Mouse (Mus musculus) stomach, postnatal 0 days (tissue): ENCODE data around the gene Sort1. TPM values are rescaled to one million over a fixed set of nuclear protein-coding genes. Genes with fewer than 3 reads are reported as not detected.

Experiments
- ATAC-seq: fragments of 200-750 bp; cut with Nextera tagmentation; 2 replicates; pipeline ENCODE4 v1.8.0; 2017; ENCODE audit not compliant: low FRiP score, low TSS enrichment
- DNase-seq: peaks from one replicate; pipeline ENCODE4 v3.0.0-alpha.2; 2016; ENCODE audit warnings: low spot score
- H3K27ac ChIP-seq: fragments of 300-500 bp; sonication (generic); replicated peaks from 2 replicates; pipeline ENCODE4 v1.5.1; 2014; ENCODE audit warnings: mild to moderate bottlenecking, control low read depth
- H3K27me3 ChIP-seq: fragments of 300-500 bp; sonication (generic); 2 replicates; pipeline ENCODE4 v1.6.1; 2014; ENCODE audit warnings: low read length; ENCODE audit not compliant: control insufficient read depth, insufficient read depth
- H3K36me3 ChIP-seq: fragments of 300-500 bp; sonication (generic); 2 replicates; pipeline ENCODE4 v1.6.1; 2014; ENCODE audit warnings: low read length, mixed read lengths; ENCODE audit not compliant: control insufficient read depth, insufficient read depth
- H3K4me1 ChIP-seq: fragments of 300-500 bp; sonication (generic); replicated peaks from 2 replicates; pipeline ENCODE4 v1.6.1; 2014; ENCODE audit warnings: antibody characterized with exemption; ENCODE audit not compliant: control insufficient read depth, insufficient read depth
- H3K4me2 ChIP-seq: fragments of 300-500 bp; sonication (generic); replicated peaks from 2 replicates; pipeline ENCODE4 v1.6.1; 2014; ENCODE audit warnings: low read depth, mild to moderate bottlenecking, control low read depth, moderate library complexity
- H3K4me3 ChIP-seq: fragments of 300-500 bp; sonication (generic); 2 replicates; pipeline ENCODE4 v1.5.1; 2014; ENCODE audit warnings: low read depth, low read length, control low read depth
- H3K9ac ChIP-seq: fragments of 300-500 bp; sonication (generic); 2 replicates; pipeline ENCODE4 v1.6.1; 2014; ENCODE audit warnings: mild to moderate bottlenecking, low read length, control low read depth, mixed read lengths
- H3K9me3 ChIP-seq: fragments of 300-500 bp; sonication (generic); 2 replicates; pipeline ENCODE4 v1.6.1; 2016; ENCODE audit warnings: low read length; ENCODE audit not compliant: control insufficient read depth
- CTCF ChIP-seq: IDR thresholded peaks from 2 replicates; pipeline ENCODE4 v1.5.1; 2016; ENCODE audit warnings: antibody characterized with exemption, low read depth, mild to moderate bottlenecking, moderate library complexity
- EP300 ChIP-seq: optimal IDR thresholded peaks from 2 replicates; pipeline ENCODE3; 2016; ENCODE audit warnings: antibody characterized with exemption
- WGBS: fragments of 180-500 bp; shearing (Covaris S2); extraction: QIAGEN DNeasy Blood & Tissue Kit; methylation state at CpG from one replicate; pipeline ENCODE4 v1.1.7; 2014; 5-methylcytosine and 5-hydroxymethylcytosine counted together
- polyA plus RNA-seq: library from polyadenylated mRNA; unstranded; fragments of >200 nt; fragmentation: Nextera tagmentation; extraction: Ambion mirVana; gene quantifications from 2 replicates; pipeline ENCODE4 v1.2.1, GENCODE M21; 2015

Gene Sort1
- polyA plus RNA-seq, 1 experiment from 2014 or later, result 7.6 TPM

DNA sequence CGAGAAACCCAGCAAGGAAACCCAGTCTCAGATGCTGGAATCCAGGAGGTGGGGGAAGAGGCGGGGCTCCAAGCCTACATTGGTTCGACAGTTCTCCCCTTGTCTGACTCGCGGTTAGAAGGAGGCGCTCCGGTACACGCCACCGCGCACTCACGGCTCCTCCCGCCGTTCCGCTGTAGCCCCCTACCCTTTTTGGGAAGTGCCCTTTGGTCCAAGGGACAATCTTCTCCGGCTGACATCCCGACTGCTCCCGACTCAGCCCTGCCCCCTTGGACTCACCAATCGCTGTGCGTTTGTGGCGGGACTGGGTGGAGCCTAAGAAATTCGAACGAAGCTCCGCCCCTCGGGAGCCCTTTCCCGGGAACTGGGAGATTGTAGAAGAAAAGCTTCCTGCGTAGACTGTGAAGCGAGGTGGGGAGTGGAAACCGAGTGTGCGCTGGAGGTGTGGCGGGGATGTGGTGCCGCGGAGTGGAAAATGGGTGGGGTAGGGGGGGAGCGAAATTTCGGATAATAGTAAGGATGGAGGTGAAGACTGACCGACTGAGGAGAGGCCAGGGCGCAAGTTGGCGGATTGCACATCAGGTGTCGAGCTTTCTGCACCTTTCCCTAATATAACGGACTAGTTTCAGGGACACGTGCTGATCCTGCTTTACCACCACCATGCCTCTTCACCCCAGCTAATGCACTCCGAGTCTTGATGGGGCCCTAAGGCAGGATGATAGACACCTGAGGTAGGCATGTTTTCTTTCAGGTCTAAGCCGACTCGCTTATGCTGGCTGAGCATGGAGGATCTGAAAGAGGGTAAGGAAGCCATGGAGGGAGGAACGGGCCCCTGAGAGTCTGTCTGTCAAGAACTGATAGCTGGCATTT lies 99.8 kb downstream of the Sort1 start, which contains the start of gene Psrc1:
TSS of gene Psrc1 (plus strand) at position 355 of the 870 bp plus-strand sequence.
- H3K27me3 ChIP-seq, result no peaks in the 10 kb centered on the region
- no peaks in the 10 kb centered on the region for H3K9me3 ChIP-seq
- TF ChIP-seq CTCF, result peak; percentile 11; the same call in 1 of the 2 replicates
- no peak for TF ChIP-seq EP300
- DNase-seq, result peak; percentile 92
- peak within 1 kb of the TSS; percentile 61 for H3K4me2 ChIP-seq
- WGBS, result 2% methylated on average over 44 of the region's 44 CpGs
- H3K4me3 ChIP-seq, result peak within 1 kb of the TSS; percentile 70
- peaks cover 6% of the 10 kb centered on the region; the same call in 1 of the 2 replicates for H3K4me1 ChIP-seq
- peak within 1 kb of the TSS; percentile 53 for H3K9ac ChIP-seq
- H3K27ac ChIP-seq, result 0 out of 2 replicates have a peak within 1 kb of the TSS, but pooled peaks have one; percentile 40
- peak; percentile 90 for ATAC-seq
- H3K36me3 ChIP-seq, result 0 out of 2 replicates have a peak, but pooled peaks cover 2% of the 10 kb centered on the region

DNA sequence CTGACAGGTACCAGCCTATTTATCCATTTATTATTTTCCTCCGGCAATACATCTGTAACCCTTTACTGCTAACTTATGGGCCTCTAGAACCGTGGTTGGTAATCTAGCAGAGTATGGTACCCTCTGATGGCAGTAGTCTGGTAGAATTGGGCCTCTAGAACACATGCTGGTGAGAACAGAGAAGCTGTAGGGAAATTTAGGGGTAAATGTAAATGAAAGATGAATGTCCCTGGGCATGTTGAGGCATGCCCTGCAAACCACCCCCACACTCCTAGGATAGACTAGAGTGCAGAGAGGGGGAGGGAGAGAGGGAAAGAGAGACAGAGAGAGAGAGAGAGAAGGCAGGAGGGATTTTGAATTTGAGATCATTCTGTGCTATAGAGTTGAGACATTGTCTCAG lies 100.5 kb downstream of the Sort1 start:
- H3K36me3 ChIP-seq, result 0 out of 2 replicates have a peak, but pooled peaks cover 2% of the 10 kb centered on the region
- WGBS, result 20% methylated on average over 2 of the region's 2 CpGs
- peak overlapping the region; percentile 70; the same call in 1 of the 2 replicates for H3K4me3 ChIP-seq
- H3K27me3 ChIP-seq, result no peaks in the 10 kb centered on the region
- TF ChIP-seq EP300 (no peak), CTCF (no peak)
- H3K27ac ChIP-seq, result no peak overlapping the region
- ATAC-seq (no peak), DNase-seq (no peak)
- H3K4me2 ChIP-seq, result peak overlapping the region; percentile 61
- H3K9ac ChIP-seq, result 0 out of 2 replicates have a peak overlapping the region, but pooled peaks have one; percentile 53
- peaks cover 6% of the 10 kb centered on the region; the same call in 1 of the 2 replicates for H3K4me1 ChIP-seq
- H3K9me3 ChIP-seq, result no peaks in the 10 kb centered on the region

DNA sequence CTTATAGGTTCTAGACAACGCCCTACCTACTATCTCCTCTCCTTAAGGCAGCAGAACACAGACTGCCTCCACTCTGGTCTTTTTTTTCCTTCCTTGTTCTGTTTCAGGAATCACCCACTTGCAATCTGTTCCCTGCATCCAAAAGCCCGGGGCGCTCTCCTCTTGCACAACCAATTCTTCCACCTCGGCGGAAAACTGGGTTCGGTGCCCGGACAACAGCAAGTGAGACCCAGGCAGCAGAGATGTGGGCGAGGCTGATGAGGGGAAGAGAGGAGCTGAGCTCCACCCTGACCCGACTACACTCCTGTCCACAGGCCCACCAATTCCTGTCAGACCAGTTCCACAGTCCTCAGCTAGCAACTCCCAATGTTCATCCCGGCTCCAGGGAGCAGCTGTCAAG lies 102.3 kb downstream of the Sort1 start:
- 0 out of 2 replicates have a peak, but pooled peaks cover 2% of the 10 kb centered on the region for H3K36me3 ChIP-seq
- H3K4me1 ChIP-seq, result peaks cover 6% of the 10 kb centered on the region; the same call in 1 of the 2 replicates
- ATAC-seq (no peak), DNase-seq (no peak)
- peak overlapping the region; percentile 53; the same call in 1 of the 2 replicates for H3K27ac ChIP-seq
- 57% methylated on average over 10 of the region's 10 CpGs for WGBS
- no peak overlapping the region for H3K4me3 ChIP-seq
- no peak overlapping the region for H3K4me2 ChIP-seq
- TF ChIP-seq EP300, result no peak
- TF ChIP-seq CTCF, result no peak
- no peaks in the 10 kb centered on the region for H3K27me3 ChIP-seq
- H3K9ac ChIP-seq, result no peak overlapping the region
- H3K9me3 ChIP-seq, result no peaks in the 10 kb centered on the region

DNA sequence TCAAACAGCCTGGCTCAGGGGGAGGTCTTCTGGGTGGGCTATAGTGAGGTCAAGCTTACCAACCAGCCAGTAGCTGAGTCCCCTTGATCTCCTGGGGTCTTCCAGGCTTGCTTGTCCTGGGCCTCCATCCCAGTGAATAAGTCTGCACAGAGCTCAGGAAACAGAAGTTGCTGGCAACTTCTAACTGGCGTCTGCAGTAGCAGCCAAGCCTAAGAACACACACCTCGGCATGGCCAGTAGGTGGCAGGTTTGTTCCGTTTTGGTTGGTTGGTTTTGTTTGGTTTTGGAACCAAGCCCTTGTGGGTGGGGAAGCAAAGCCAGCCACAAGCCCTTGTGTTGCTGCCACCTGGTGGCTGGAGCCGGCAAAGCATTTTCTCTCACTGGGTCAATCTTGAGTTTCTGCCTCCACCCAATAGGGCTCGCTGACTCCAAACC lies 105.2 kb downstream of the Sort1 start:
- Histone ChIP-seq H3K9ac (no peak overlapping the region), H3K27ac (no peak overlapping the region), H3K36me3 (peaks cover 2% of the 10 kb centered on the region; the same call in 1 of the 2 replicates), H3K4me1 (peaks cover 4% of the 10 kb centered on the region; the same call in 1 of the 2 replicates), H3K4me2 (0 out of 2 replicates have a peak overlapping the region, but pooled peaks have one; percentile 14), H3K9me3 (no peaks in the 10 kb centered on the region), H3K27me3 (no peaks in the 10 kb centered on the region), H3K4me3 (no peak overlapping the region)
- ATAC-seq (peak; percentile 89), DNase-seq (peak; percentile 98)
- 2% methylated on average over 5 of the region's 5 CpGs for WGBS
- TF ChIP-seq EP300 (peak; percentile 20), CTCF (peak; percentile 99)

DNA sequence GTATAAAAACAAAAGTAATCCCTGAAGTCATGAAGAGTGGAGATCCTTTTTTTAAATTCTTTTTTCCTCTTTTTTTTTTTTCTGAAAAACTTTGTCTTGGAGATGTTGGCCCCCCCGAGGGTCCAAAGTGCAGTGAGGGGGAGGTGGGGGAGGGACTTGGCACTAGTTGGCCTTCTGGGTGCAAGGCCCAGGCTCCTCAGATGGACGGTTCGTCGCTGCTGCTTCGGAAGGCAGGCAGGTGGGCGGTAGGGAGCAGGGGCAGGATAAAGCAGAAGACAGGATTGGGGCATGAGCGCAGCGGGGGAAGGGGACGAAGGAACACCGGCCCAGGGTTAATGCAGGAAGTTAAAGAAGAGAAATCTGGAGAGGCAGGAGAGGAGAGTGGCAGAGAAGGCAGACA lies 108.4 kb downstream of the Sort1 start:
- WGBS, result 25% methylated on average over 10 of the region's 10 CpGs
- no peak for DNase-seq
- no peak for ATAC-seq
- H3K27ac ChIP-seq, result no peak overlapping the region
- H3K27me3 ChIP-seq, result no peaks in the 10 kb centered on the region
- H3K4me1 ChIP-seq, result no peaks in the 10 kb centered on the region; the same call in 1 of the 2 replicates
- H3K4me2 ChIP-seq, result peak overlapping the region; percentile 14; the same call in 1 of the 2 replicates
- no peak overlapping the region for H3K9ac ChIP-seq
- no peaks in the 10 kb centered on the region; the same call in 1 of the 2 replicates for H3K36me3 ChIP-seq
- H3K9me3 ChIP-seq, result no peaks in the 10 kb centered on the region
- TF ChIP-seq CTCF, result no peak
- TF ChIP-seq EP300, result no peak
- no peak overlapping the region for H3K4me3 ChIP-seq
